Mouse (Mus musculus): ENCODE results near the gene Pik3r1. TPM values are rescaled to one million over a fixed set of nuclear protein-coding genes. Genes with fewer than 3 reads are reported as not detected.

Pik3r1 gene
- total RNA-seq, 2 experiments from 2014 or later: 102 to 142 TPM

GRCm38 (mm10) chr13:101768630-101768991, 594 bp upstream of the Pik3r1 start:
- intact Hi-C loops (cut with DNase I): loop anchor here (2.0 to 5.0 kb wide), 2 partner anchors 32 to 224 kb away; no protein-coding TSS in a partner anchor
- peak; percentile 68 to 85 for DNase-seq

GRCm38 (mm10) chr13:101767013-101767808, 806 bp downstream of the Pik3r1 start:
- intact Hi-C loops (cut with DNase I): loop anchor here (2.0 to 5.0 kb wide), 2 partner anchors 30 to 225 kb away; no protein-coding TSS in a partner anchor
- DNase-seq: peak; percentile 58 to 82

GRCm38 (mm10) chr13:101766605-101767012, 1.4 kb downstream of the Pik3r1 start:
- DNase-seq: no peak
- intact Hi-C loops (cut with DNase I): loop anchor here (2.0 to 5.0 kb wide), 2 partner anchors 30 to 226 kb away; no protein-coding TSS in a partner anchor

- peak in 1 of 2 experiments; percentile 37 for DNase-seq
- intact Hi-C loops (cut with DNase I): loop anchor here (2.0 to 5.0 kb wide), 2 partner anchors 29 to 226 kb away; no protein-coding TSS in a partner anchor
Measured at GRCm38 (mm10) chr13:101765976-101766375, 2.0 kb downstream of the Pik3r1 start.

- intact Hi-C loops (cut with DNase I): no loop called here
- DNase-seq: no peak
Measured at GRCm38 (mm10) chr13:101764111-101764510, 3.9 kb downstream of the Pik3r1 start.

- intact Hi-C loops (cut with DNase I): no loop called here
Measured at GRCm38 (mm10) chr13:101763676-101764075, 4.3 kb downstream of the Pik3r1 start.

GRCm38 (mm10) chr13:101763149-101763548, 4.9 kb downstream of the Pik3r1 start:
- DNase-seq: no peak
- intact Hi-C loops (cut with DNase I): no loop called here

More at GRCm38 (mm10) chr13:101763676-101764075, 4.3 kb downstream of the Pik3r1 start:
- DNase-seq: no peak

- intact Hi-C loops (cut with DNase I): no loop called here
- DNase-seq: peak in 1 of 2 experiments; percentile 26
Measured at GRCm38 (mm10) chr13:101761617-101762016, 6.4 kb downstream of the Pik3r1 start.

GRCm38 (mm10) chr13:101760953-101761352, 7.1 kb downstream of the Pik3r1 start:
- intact Hi-C loops (cut with DNase I): no loop called here
- DNase-seq: no peak

GRCm38 (mm10) chr13:101760001-101760687, 7.9 kb downstream of the Pik3r1 start:
- DNase-seq: no peak
- intact Hi-C loops (cut with DNase I): no loop called here

GRCm38 (mm10) chr13:101759281-101759871, 8.6 kb downstream of the Pik3r1 start:
- DNase-seq: no peak
- intact Hi-C loops (cut with DNase I): loop anchor here (2.0 kb wide), 1 partner anchor 15 kb away; no protein-coding TSS in a partner anchor

GRCm38 (mm10) chr13:101757801-101758422, 10.1 kb downstream of the Pik3r1 start:
- intact Hi-C loops (cut with DNase I): loop anchor here (2.0 kb wide), 1 partner anchor 13 kb away; no protein-coding TSS in a partner anchor
- DNase-seq: peak; percentile 39 to 57

GRCm38 (mm10) chr13:101755228-101755627, 12.8 kb downstream of the Pik3r1 start:
- intact Hi-C loops (cut with DNase I): no loop called here
- DNase-seq: no peak

- intact Hi-C loops (cut with DNase I): no loop called here
- DNase-seq: no peak
Measured at GRCm38 (mm10) chr13:101753639-101754038, 14.4 kb downstream of the Pik3r1 start.

- intact Hi-C loops (cut with DNase I): no loop called here
- no peak for DNase-seq
Measured at GRCm38 (mm10) chr13:101751816-101752215, 16.2 kb downstream of the Pik3r1 start.

GRCm38 (mm10) chr13:101746012-101746595, 21.9 kb downstream of the Pik3r1 start:
- intact Hi-C loops (cut with DNase I): no loop called here
- no peak for DNase-seq

GRCm38 (mm10) chr13:101744943-101745342, 23.1 kb downstream of the Pik3r1 start:
- intact Hi-C loops (cut with DNase I): loop anchor here (2.0 kb wide), 1 partner anchor 14 kb away; no protein-coding TSS in a partner anchor
- no peak for DNase-seq

- intact Hi-C loops (cut with DNase I): loop anchor here (2.0 kb wide), 1 partner anchor 15 kb away; no protein-coding TSS in a partner anchor
- no peak for DNase-seq
Measured at GRCm38 (mm10) chr13:101744053-101744452, 24.0 kb downstream of the Pik3r1 start.

- no peak for DNase-seq
- intact Hi-C loops (cut with DNase I): no loop called here
Measured at GRCm38 (mm10) chr13:101743247-101743646, 24.8 kb downstream of the Pik3r1 start.

GRCm38 (mm10) chr13:101742596-101742995, 25.4 kb downstream of the Pik3r1 start:
- no peak for DNase-seq
- intact Hi-C loops (cut with DNase I): no loop called here

Data from heart, postnatal 36 days (tissue).